Mouse (Mus musculus) CH12.LX (cell line): ENCODE results near the gene Fam221a.

ENCODE experiments used
- CHD2 ChIP-seq: IDR thresholded peaks from 2 replicates; pipeline ENCODE4 v1.6.1; 2011; ENCODE audit warnings: low read length, improper control_type of control experiment
- CTCF ChIP-seq, 2 experiments: IDR thresholded peaks in 1 of 2; conservative IDR thresholded peaks in 1 of 2; 2 replicates each; pipeline ENCODE4 v1.5.1; 2011 to 2012; ENCODE audit warnings: low read depth in 2 of 2, low read length in 2 of 2, improper control_type of control experiment in 1 of 2, inconsistent platforms in 1 of 2, mild to moderate bottlenecking in 1 of 2, moderate library complexity in 1 of 2
- ELF1 ChIP-seq: IDR thresholded peaks from 2 replicates; pipeline ENCODE4 v1.6.1; 2014; ENCODE audit warnings: low read depth, mild to moderate bottlenecking, inconsistent platforms, low read length, improper control_type of control experiment
- EP300 ChIP-seq: IDR thresholded peaks from 2 replicates; pipeline ENCODE4 v1.6.1; 2011; ENCODE audit warnings: low read length, improper control_type of control experiment
- HCFC1 ChIP-seq: IDR thresholded peaks from 2 replicates; pipeline ENCODE4 v1.6.1; 2012; ENCODE audit warnings: low read depth, mild to moderate bottlenecking, inconsistent platforms, low read length, improper control_type of control experiment
- IRF4 ChIP-seq: IDR thresholded peaks from 2 replicates; pipeline ENCODE4 v1.6.1; 2014; ENCODE audit warnings: low read depth, mild to moderate bottlenecking, inconsistent platforms, low read length, improper control_type of control experiment
- MAFK ChIP-seq: IDR thresholded peaks from 2 replicates; pipeline ENCODE4 v1.6.1; 2011; ENCODE audit warnings: low read length, improper control_type of control experiment; ENCODE audit not compliant: insufficient replicate concordance
- POLR2A ChIP-seq: IDR thresholded peaks from 2 replicates; pipeline ENCODE4 v1.6.1; 2011; ENCODE audit warnings: low read depth, mild to moderate bottlenecking, improper control_type of control experiment, low read length
- POLR2AphosphoS2 ChIP-seq: IDR thresholded peaks from 2 replicates; pipeline ENCODE4 v1.6.1; 2011; ENCODE audit warnings: low read depth, low read length, improper control_type of control experiment
- TCF12 ChIP-seq: IDR thresholded peaks from 2 replicates; pipeline ENCODE4 v1.6.1; 2014; ENCODE audit warnings: low read depth, mild to moderate bottlenecking, inconsistent platforms, low read length, improper control_type of control experiment
- UBTF ChIP-seq: IDR thresholded peaks from 2 replicates; pipeline ENCODE4 v1.6.1; 2012; ENCODE audit warnings: low read depth, mild to moderate bottlenecking, inconsistent platforms, low read length, improper control_type of control experiment, moderate library complexity
- ZKSCAN1 ChIP-seq: IDR thresholded peaks from 2 replicates; pipeline ENCODE4 v1.6.1; 2012; ENCODE audit warnings: low read depth, inconsistent platforms, low read length, improper control_type of control experiment, borderline replicate concordance
- ZNF384 ChIP-seq: IDR thresholded peaks from 2 replicates; pipeline ENCODE4 v1.6.1; 2012; ENCODE audit warnings: low read depth, low read length, improper control_type of control experiment, inconsistent platforms

DNA sequence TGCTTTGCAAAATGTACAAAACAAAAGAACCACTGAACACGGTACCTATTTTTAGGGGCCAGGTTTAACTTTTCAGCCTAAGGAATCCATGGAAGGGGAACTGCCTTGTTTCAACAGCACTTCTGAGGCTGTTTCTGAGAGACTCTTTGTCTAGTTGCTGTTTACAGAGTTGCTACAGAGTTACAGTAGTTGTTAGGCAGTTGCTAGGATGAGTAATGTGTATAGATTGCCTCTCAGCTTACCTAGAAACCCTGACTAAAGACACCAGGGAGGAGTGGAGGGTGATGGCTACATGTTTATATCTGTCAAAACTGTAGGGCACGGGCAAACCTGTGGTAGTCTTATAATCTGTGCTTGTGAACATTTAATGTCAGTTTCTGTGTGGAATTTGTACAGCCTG lies 6.4 kb downstream of the Fam221a start:
- TF ChIP-seq CTCF (conservative IDR thresholded peaks at IDR 0.05 in 1 of 2, IDR thresholded peaks at IDR 0.05 in 1 of 2; ENCODE audit: low read depth in 2 of 2, low read length in 2 of 2): no peak
- no peak for TF ChIP-seq POLR2AphosphoS2
- no peak for TF ChIP-seq ZKSCAN1
- no peak for TF ChIP-seq CHD2
- no peak for TF ChIP-seq POLR2A
- TF ChIP-seq TCF12: no peak
- TF ChIP-seq HCFC1: no peak
- no peak for TF ChIP-seq IRF4
- no peak for TF ChIP-seq MAFK
- TF ChIP-seq EP300: no peak
- TF ChIP-seq UBTF: no peak
- no peak for TF ChIP-seq ZNF384
- no peak for TF ChIP-seq ELF1
